Mouse (Mus musculus): ENCODE measurements around the gene Cgref1. TPM values are rescaled to one million over a fixed set of nuclear protein-coding genes. Genes with fewer than 3 reads are reported as not detected.
A peak's percentile ranks its signal among the peaks of the same experiment; 100 is the strongest.

The Cgref1 gene
- polyA plus RNA-seq, 1 experiment: 0.69 TPM

DNA sequence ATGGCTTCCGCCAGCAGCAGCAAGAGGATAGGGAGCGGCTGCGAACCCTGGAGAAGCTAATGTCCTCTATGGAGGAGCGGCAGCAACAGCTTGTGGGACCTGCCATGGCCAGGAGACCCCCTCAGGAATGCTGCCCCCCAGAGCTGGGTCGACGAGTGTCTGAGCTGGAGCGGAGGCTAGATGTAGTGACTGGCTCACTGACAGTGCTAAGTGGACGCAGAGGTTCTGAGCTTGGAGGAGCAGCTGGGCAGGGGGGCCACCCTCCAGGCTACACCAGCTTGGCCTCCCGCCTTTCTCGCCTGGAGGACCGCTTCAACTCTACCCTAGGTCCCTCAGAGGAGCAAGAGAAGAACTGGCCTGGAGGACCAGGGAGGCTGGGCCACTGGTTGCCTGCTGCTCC, 28.0 kb downstream of the Cgref1 start:
- no peak for TF ChIP-seq POLR2A (IDR thresholded peaks at IDR 0.05; ENCODE audit: control insufficient read depth, low read depth, low read length)
- TF ChIP-seq CTCF (IDR thresholded peaks at IDR 0.05; ENCODE audit: control insufficient read depth, insufficient read depth, insufficient replicate concordance, low read depth, low read length): no peak
- H3K27me3 ChIP-seq (ENCODE audit: control insufficient read depth, insufficient read depth, low read length): no peaks in the 10 kb centered on the region
- no peak overlapping the region for H3K4me3 ChIP-seq (ENCODE audit: control insufficient read depth, low read depth, low read length)
- no peak overlapping the region for H3K27ac ChIP-seq (ENCODE audit: control insufficient read depth, insufficient read depth, low read depth, low read length)
- H3K4me1 ChIP-seq (ENCODE audit: control insufficient read depth, insufficient read depth, low read length): peaks cover 21% of the 10 kb centered on the region
- no peaks in the 10 kb centered on the region for H3K36me3 ChIP-seq (ENCODE audit: control insufficient read depth, insufficient read depth, low read length)

DNA sequence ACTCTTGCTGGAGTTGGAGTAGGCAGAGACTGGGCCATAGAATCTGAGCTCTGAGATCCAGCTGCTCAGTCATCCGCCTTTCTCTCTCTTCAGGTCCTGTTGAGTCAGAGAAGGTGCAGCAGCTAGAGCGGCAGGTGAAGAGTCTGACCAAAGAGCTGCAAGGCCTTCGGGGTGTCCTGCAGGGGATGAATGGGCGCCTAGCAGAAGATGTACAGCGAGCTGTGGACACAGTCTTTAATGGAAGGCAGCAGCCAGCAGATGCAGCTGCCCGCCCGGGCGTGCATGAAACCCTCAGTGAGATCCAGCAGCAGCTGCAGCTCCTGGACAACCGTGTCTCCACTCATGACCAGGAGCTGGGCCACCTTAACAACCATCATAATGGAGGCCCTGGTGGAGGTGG, 28.6 kb downstream of the Cgref1 start:
- Histone ChIP-seq H3K36me3 (ENCODE audit: control insufficient read depth, insufficient read depth, low read length) (no peaks in the 10 kb centered on the region), H3K4me3 (ENCODE audit: control insufficient read depth, low read depth, low read length) (no peak overlapping the region), H3K4me1 (ENCODE audit: control insufficient read depth, insufficient read depth, low read length) (peaks cover 16% of the 10 kb centered on the region), H3K27ac (ENCODE audit: control insufficient read depth, insufficient read depth, low read depth, low read length) (no peak overlapping the region), H3K27me3 (ENCODE audit: control insufficient read depth, insufficient read depth, low read length) (no peaks in the 10 kb centered on the region)
- TF ChIP-seq CTCF (IDR thresholded peaks at IDR 0.05; ENCODE audit: control insufficient read depth, insufficient read depth, insufficient replicate concordance, low read depth, low read length): no peak
- no peak for TF ChIP-seq POLR2A (IDR thresholded peaks at IDR 0.05; ENCODE audit: control insufficient read depth, low read depth, low read length)

DNA sequence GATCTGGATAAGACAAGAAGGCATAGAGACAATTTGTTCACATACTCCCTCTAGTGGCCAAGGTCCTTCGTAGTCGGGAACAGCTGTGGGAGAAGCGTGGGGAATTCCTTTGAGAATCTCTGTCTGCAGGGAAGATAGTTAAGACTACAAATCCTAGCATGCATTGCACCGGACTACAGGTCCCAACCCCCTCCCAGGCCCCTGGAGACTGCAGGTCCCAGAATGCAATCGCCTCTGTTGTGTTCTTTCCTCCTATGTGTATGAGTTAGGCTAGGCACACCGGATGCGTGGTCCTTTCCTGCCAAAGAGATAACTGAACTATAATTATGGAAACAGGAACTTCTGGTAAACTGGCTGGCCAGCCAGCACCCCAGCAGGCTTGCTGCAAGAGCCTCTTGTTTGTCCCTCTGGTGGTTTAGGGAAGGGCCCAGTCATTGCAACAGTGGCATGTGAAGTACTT, 29.4 kb downstream of the Cgref1 start:
- no peaks in the 10 kb centered on the region for H3K27me3 ChIP-seq (ENCODE audit: control insufficient read depth, insufficient read depth, low read length)
- no peak overlapping the region for H3K4me3 ChIP-seq (ENCODE audit: control insufficient read depth, low read depth, low read length)
- H3K4me1 ChIP-seq (ENCODE audit: control insufficient read depth, insufficient read depth, low read length): peaks cover 11% of the 10 kb centered on the region
- TF ChIP-seq CTCF (IDR thresholded peaks at IDR 0.05; ENCODE audit: control insufficient read depth, insufficient read depth, insufficient replicate concordance, low read depth, low read length): no peak
- H3K36me3 ChIP-seq (ENCODE audit: control insufficient read depth, insufficient read depth, low read length): no peaks in the 10 kb centered on the region
- peak overlapping the region; percentile 9; the same call in 1 of the 2 replicates for H3K27ac ChIP-seq (ENCODE audit: control insufficient read depth, insufficient read depth, low read depth, low read length)

DNA sequence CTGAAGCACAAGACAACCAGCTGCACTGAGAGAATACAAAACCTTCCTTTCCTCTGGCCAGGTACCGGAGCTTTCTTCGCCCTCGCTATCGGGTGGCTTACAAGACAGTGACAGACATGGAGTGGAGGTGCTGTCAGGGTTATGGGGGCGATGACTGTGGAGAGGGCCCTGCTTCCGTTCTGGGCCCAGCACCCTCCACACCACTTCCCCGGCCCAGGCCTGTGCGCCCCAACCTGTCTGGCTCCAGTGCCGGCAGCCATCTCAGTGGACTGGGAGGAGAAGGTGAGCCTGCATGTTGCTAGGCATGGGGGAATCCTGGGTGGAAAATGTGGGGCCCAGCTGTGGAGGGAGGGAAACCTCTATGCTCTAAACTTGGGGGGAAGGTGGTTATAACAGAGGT, 29.9 kb downstream of the Cgref1 start:
- peaks cover 5% of the 10 kb centered on the region; the same call in 1 of the 2 replicates for H3K4me1 ChIP-seq (ENCODE audit: control insufficient read depth, insufficient read depth, low read length)
- H3K27me3 ChIP-seq (ENCODE audit: control insufficient read depth, insufficient read depth, low read length): no peaks in the 10 kb centered on the region
- H3K36me3 ChIP-seq (ENCODE audit: control insufficient read depth, insufficient read depth, low read length): no peaks in the 10 kb centered on the region
- H3K27ac ChIP-seq (ENCODE audit: control insufficient read depth, insufficient read depth, low read depth, low read length): no peak overlapping the region; the same call in 1 of the 2 replicates
- no peak overlapping the region for H3K4me3 ChIP-seq (ENCODE audit: control insufficient read depth, low read depth, low read length)
- no peak for TF ChIP-seq CTCF (IDR thresholded peaks at IDR 0.05; ENCODE audit: control insufficient read depth, insufficient read depth, insufficient replicate concordance, low read depth, low read length)
- TF ChIP-seq POLR2A (IDR thresholded peaks at IDR 0.05; ENCODE audit: control insufficient read depth, low read depth, low read length): no peak

DNA sequence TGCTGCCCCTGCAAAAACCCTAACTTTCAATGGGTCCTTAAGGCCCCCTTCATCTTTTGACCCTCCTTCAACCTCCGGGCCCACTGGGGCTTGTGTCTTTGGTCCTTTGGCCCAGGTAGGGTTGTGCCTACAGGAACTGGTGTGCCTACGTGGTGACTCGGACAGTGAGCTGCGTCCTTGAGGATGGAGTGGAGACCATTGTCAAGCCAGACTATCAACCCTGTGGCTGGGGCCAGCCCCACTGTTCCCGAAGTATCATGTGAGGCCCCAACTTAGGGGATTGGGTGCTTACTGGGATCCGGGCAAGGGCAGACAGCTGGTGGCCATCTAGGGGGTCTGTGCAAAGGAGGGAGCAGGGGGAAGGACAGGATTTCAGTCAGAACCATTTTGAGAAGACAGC, 30.5 kb downstream of the Cgref1 start:
- no peak for TF ChIP-seq POLR2A (IDR thresholded peaks at IDR 0.05; ENCODE audit: control insufficient read depth, low read depth, low read length)
- no peak for TF ChIP-seq CTCF (IDR thresholded peaks at IDR 0.05; ENCODE audit: control insufficient read depth, insufficient read depth, insufficient replicate concordance, low read depth, low read length)

DNA sequence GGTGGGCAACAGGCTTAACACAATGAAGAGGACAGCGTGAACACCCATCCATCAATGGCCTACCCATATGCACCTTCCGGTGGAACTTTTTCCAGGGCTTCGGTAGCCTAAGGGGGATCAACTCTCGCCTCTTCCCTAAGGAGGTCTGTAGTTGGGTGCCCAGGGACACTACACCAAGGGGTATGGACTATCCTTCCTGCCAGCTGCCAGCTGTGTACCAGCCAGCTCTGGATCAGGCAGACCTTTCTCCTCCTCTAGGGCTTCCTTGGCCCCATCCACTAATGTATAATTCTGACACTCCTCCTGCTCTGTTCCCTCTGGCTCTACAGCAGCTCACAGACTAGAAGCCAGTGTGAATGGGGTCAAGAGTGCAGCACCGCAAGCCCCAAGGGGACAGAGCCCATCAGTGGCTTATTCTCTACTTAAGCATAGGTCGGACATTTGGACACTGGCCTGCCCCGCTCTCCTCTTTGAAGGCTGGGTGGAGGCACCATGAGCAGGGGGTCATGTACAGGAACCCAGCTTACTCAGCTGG, 31.2 kb downstream of the Cgref1 start:
- no peaks in the 10 kb centered on the region for H3K36me3 ChIP-seq (ENCODE audit: control insufficient read depth, insufficient read depth, low read length)
- no peak for TF ChIP-seq POLR2A (IDR thresholded peaks at IDR 0.05; ENCODE audit: control insufficient read depth, low read depth, low read length)
- TF ChIP-seq CTCF (IDR thresholded peaks at IDR 0.05; ENCODE audit: control insufficient read depth, insufficient read depth, insufficient replicate concordance, low read depth, low read length): no peak
- peak overlapping the region; percentile 34; the same call in 1 of the 2 replicates for H3K4me3 ChIP-seq (ENCODE audit: control insufficient read depth, low read depth, low read length)
- H3K27ac ChIP-seq (ENCODE audit: control insufficient read depth, insufficient read depth, low read depth, low read length): no peak overlapping the region
- peaks cover 2% of the 10 kb centered on the region; the same call in 1 of the 2 replicates for H3K4me1 ChIP-seq (ENCODE audit: control insufficient read depth, insufficient read depth, low read length)
- H3K27me3 ChIP-seq (ENCODE audit: control insufficient read depth, insufficient read depth, low read length): no peaks in the 10 kb centered on the region

More for the DNA sequence above, 30.5 kb downstream of the Cgref1 start:
- Histone ChIP-seq H3K36me3 (ENCODE audit: control insufficient read depth, insufficient read depth, low read length) (no peaks in the 10 kb centered on the region), H3K27ac (ENCODE audit: control insufficient read depth, insufficient read depth, low read depth, low read length) (no peak overlapping the region), H3K4me1 (ENCODE audit: control insufficient read depth, insufficient read depth, low read length) (peaks cover 2% of the 10 kb centered on the region; the same call in 1 of the 2 replicates), H3K4me3 (ENCODE audit: control insufficient read depth, low read depth, low read length) (no peak overlapping the region), H3K27me3 (ENCODE audit: control insufficient read depth, insufficient read depth, low read length) (no peaks in the 10 kb centered on the region)

DNA sequence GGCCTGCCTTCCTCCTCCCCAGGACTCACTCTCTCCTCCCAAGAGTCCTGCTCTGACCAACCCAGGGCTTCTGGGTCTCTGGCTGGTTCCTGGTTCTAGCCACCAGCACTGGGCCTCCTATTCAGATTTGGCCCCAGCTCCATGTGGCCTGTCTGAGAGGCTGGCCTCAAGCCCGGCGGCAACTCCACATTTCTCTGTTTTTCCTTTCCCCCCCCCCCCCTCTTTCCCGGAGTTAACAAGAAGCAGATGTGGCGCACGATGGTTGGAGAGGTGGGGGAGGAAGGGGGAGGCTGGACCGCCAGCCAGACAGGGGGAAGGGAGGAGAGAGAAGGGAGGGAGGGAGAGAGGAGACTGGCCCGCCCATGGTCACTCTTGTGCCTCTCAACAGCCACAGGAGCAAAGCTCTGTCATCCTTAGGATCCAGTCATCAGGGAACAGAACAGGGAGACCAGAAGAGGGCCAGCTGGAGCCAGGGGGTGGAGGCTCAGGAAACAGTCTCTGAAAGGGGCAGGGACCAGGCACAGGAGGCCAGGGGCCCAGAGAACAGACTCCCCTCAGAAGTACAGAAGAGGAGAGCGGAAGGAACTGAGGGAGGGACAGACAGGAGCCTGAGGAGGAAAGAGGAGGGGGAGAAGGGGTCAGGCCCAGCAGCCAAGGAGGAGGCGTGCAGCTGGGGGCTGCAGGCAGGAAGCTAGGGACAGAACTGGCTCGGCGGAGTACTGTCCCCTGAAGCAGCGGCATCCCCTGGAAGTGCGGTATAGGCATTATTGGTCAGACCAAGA, 32.1 kb downstream of the Cgref1 start, which contains the start of gene Emilin1:
Emilin1 (plus strand) TSS at position 343 of the 782 bp plus-strand sequence.
- peaks cover 8% of the 10 kb centered on the region for H3K4me1 ChIP-seq (ENCODE audit: control insufficient read depth, insufficient read depth, low read length)
- TF ChIP-seq POLR2A (IDR thresholded peaks at IDR 0.05; ENCODE audit: control insufficient read depth, low read depth, low read length) (no peak), CTCF (IDR thresholded peaks at IDR 0.05; ENCODE audit: control insufficient read depth, insufficient read depth, insufficient replicate concordance, low read depth, low read length) (no peak)
- H3K4me3 ChIP-seq (ENCODE audit: control insufficient read depth, low read depth, low read length): peak within 1 kb of the TSS; percentile 34
- peak within 1 kb of the TSS; percentile 39; the same call in 1 of the 2 replicates for H3K27ac ChIP-seq (ENCODE audit: control insufficient read depth, insufficient read depth, low read depth, low read length)
- no peaks in the 10 kb centered on the region for H3K27me3 ChIP-seq (ENCODE audit: control insufficient read depth, insufficient read depth, low read length)
- no peaks in the 10 kb centered on the region for H3K36me3 ChIP-seq (ENCODE audit: control insufficient read depth, insufficient read depth, low read length)

Data from testis, adult 2 months (tissue).